Mouse (Mus musculus): ENCODE measurements at regions not wholly inside any gene's neighbourhood (a gene's known extent, or its start where the extent isn't known, plus 50 kb on each side); places are given as distances from the start of the nearest gene placed in this dataset.
"Not testable (repeated sequence)": the region's sequence is repeated elsewhere in the genome, so short reads cannot be mapped to it uniquely, and the experiment has no call there.

DNA sequence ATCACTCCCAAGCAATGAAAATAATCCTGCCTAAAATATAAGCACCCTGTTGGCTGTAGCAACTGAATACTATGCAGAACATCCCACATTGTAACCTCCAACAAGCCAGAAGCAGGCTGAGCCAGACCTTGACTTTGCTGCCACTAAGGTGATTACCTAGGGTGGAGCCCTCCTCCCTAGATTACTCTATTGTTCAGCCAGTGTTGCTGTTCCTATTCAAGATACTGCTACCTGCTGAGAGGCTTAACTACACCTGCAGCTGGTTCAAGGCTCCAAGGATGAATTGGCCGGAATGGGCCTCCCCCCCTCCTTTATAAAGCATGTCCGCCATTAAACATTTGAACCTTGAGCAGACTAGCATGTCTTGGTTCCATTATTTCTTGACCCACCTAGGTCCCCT lies 311.3 kb upstream of the Lrrn1 start:
- DNase-seq (ENCODE audit: low spot score) = no peak
- H3K9me3 ChIP-seq (ENCODE audit: low read length) = no peaks in the 10 kb centered on the region
- no peaks in the 10 kb centered on the region for H3K27me3 ChIP-seq (ENCODE audit: insufficient read depth, low read length)
- H3K4me3 ChIP-seq (ENCODE audit: low read length) = no peak overlapping the region
- no peak for ATAC-seq
- no peak for TF ChIP-seq CTCF (IDR thresholded peaks at IDR 0.05; ENCODE audit: low read depth)
- 79% methylated on average over 2 of the region's 2 CpGs for WGBS
- no peak overlapping the region for H3K27ac ChIP-seq
- no peak overlapping the region for H3K4me2 ChIP-seq (ENCODE audit: low read depth, low read length)
- H3K36me3 ChIP-seq (ENCODE audit: insufficient read depth, low read length) = no peaks in the 10 kb centered on the region
- no peak overlapping the region for H3K9ac ChIP-seq (replicated peaks; ENCODE audit: low read length)
- no peaks in the 10 kb centered on the region for H3K4me1 ChIP-seq (ENCODE audit: insufficient read depth, low read length)

DNA sequence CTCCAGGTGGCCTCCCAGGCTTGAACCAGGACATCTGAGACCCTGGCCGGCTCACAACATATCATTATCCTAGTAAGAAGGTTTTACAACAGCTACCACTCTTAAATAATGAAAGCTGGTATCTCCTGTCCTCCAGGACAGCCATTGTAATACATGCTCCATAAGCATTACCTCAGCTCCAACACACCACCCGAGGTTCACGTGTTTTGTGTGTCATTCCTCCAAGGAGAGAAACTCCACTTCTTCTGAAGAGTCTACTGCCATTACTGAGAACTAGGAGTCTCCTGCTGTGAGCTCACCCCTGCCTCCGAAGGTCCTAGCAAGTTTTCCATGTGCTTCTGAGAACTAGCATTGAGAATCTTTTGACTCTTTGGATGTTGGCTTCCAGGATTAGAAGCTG lies 310.8 kb upstream of the Lrrn1 start:
- Histone ChIP-seq H3K9me3 (ENCODE audit: low read length) (no peaks in the 10 kb centered on the region), H3K4me2 (ENCODE audit: low read depth, low read length) (no peak overlapping the region), H3K36me3 (ENCODE audit: insufficient read depth, low read length) (no peaks in the 10 kb centered on the region), H3K4me3 (ENCODE audit: low read length) (no peak overlapping the region), H3K9ac (replicated peaks; ENCODE audit: low read length) (no peak overlapping the region), H3K4me1 (ENCODE audit: insufficient read depth, low read length) (no peaks in the 10 kb centered on the region), H3K27me3 (ENCODE audit: insufficient read depth, low read length) (no peaks in the 10 kb centered on the region), H3K27ac (no peak overlapping the region)
- ATAC-seq (no peak), DNase-seq (ENCODE audit: low spot score) (no peak)
- no peak for TF ChIP-seq CTCF (IDR thresholded peaks at IDR 0.05; ENCODE audit: low read depth)
- 73% methylated on average over 4 of the region's 4 CpGs for WGBS

DNA sequence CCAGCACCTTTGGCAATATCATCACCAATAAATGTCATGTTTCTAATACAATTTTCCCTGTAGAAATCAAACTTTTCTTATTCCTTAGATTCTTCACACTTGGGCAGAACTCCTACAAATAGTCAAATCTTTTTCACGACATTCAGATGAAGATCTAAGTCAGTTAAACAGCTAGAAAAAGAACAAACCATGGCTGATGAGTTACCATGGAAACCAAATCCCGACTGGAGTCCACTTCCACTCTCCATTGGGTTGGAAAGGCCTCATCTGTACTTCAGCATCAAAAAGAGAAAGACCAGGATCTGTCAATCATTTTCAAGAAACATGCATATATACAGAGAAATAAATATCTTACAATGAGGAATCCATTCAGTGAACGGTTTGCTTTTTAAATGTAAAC lies 307.0 kb upstream of the Lrrn1 start:
- WGBS = 24% methylated on average over 3 of the region's 3 CpGs
- Histone ChIP-seq H3K27ac (no peak overlapping the region), H3K4me2 (ENCODE audit: low read depth, low read length) (no peak overlapping the region), H3K4me1 (ENCODE audit: insufficient read depth, low read length) (no peaks in the 10 kb centered on the region), H3K4me3 (ENCODE audit: low read length) (no peak overlapping the region), H3K9me3 (ENCODE audit: low read length) (no peaks in the 10 kb centered on the region), H3K36me3 (ENCODE audit: insufficient read depth, low read length) (no peaks in the 10 kb centered on the region), H3K9ac (replicated peaks; ENCODE audit: low read length) (no peak overlapping the region), H3K27me3 (ENCODE audit: insufficient read depth, low read length) (no peaks in the 10 kb centered on the region)
- no peak for TF ChIP-seq CTCF (IDR thresholded peaks at IDR 0.05; ENCODE audit: low read depth)
- ATAC-seq (peak; percentile 47; the same call in 1 of the 2 replicates), DNase-seq (ENCODE audit: low spot score) (peak; percentile 52)

DNA sequence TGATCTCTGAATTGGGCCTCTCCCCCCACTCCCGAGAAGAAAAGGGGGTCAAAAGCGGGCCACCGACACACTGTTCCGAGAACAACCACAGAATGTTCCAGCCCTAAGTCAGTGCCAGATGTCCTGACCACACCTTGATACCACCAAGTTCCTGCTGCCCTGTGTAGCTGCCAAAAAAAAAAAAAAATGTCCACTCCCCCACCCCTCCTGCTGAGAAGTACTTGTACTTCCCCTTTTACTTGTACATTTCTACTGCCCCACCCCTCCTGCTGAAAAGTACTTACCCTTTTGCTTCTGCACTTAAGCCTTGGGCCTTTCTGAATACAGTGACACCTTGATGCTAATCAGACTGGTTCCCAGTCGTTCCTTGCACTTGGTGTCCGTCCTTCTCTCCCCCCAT lies 299.7 kb upstream of the Lrrn1 start:
- 79% methylated on average over 5 of the region's 6 CpGs for WGBS

DNA sequence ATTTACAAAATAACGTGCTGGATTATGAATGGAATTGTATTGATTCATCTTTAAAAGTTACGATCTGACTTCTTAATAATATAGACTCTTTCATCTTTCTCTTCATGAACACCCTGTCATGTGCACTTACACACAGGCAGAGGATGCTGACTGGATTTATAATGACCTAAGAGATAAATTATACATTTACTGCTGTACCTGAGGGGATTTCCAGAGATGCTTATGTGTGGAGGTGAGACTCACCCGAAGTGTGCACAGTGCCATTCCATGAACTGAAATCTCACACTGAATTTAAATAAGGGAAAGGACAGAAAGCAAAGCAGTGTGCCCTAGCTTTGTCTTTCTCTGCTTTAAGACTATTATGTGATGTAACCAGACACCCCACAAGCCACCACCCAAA lies 291.9 kb upstream of the Lrrn1 start:
- Histone ChIP-seq H3K27me3 (ENCODE audit: insufficient read depth, low read length) (no peaks in the 10 kb centered on the region), H3K9ac (replicated peaks; ENCODE audit: low read length) (no peak overlapping the region), H3K27ac (no peak overlapping the region), H3K4me2 (ENCODE audit: low read depth, low read length) (no peak overlapping the region), H3K36me3 (ENCODE audit: insufficient read depth, low read length) (no peaks in the 10 kb centered on the region), H3K9me3 (ENCODE audit: low read length) (no peaks in the 10 kb centered on the region), H3K4me3 (ENCODE audit: low read length) (no peak overlapping the region), H3K4me1 (ENCODE audit: insufficient read depth, low read length) (no peaks in the 10 kb centered on the region)
- 80% methylated on average over 3 of the region's 3 CpGs for WGBS
- ATAC-seq = no peak
- no peak for TF ChIP-seq CTCF (IDR thresholded peaks at IDR 0.05; ENCODE audit: low read depth)
- no peak for DNase-seq (ENCODE audit: low spot score)

More for the DNA sequence above, 299.7 kb upstream of the Lrrn1 start:
- not testable (repeated sequence) for H3K4me2 ChIP-seq (ENCODE audit: low read depth, low read length); H3K4me1 ChIP-seq (ENCODE audit: insufficient read depth, low read length); H3K4me3 ChIP-seq (ENCODE audit: low read length); H3K9me3 ChIP-seq (ENCODE audit: low read length); H3K36me3 ChIP-seq (ENCODE audit: insufficient read depth, low read length); H3K27me3 ChIP-seq (ENCODE audit: insufficient read depth, low read length); H3K27ac ChIP-seq; ATAC-seq; H3K9ac ChIP-seq (replicated peaks; ENCODE audit: low read length); DNase-seq (ENCODE audit: low spot score)

DNA sequence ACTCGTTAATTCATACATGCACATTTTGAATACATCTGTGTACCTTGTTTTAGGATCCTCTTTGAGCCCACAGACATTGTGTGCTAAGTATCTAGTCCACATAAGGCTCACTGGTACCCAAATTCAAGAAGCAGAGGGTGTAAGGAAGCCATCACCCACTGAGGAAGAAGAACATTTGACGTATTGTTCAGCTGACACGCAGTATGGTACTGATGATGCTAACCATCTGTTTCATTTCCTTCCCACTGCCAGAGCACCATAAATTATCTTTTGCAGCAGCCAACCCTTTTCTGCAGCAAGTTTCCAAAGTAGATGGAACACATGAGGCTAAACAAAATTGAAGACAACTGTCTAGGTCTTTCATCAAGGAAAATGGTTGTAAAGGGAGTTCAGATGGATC lies 285.6 kb upstream of the Lrrn1 start:
- 58% methylated on average over 3 of the region's 3 CpGs for WGBS
- Histone ChIP-seq H3K36me3 (ENCODE audit: insufficient read depth, low read length) (no peaks in the 10 kb centered on the region), H3K27ac (no peak overlapping the region), H3K27me3 (ENCODE audit: insufficient read depth, low read length) (no peaks in the 10 kb centered on the region), H3K9ac (replicated peaks; ENCODE audit: low read length) (no peak overlapping the region), H3K4me3 (ENCODE audit: low read length) (no peak overlapping the region), H3K4me1 (ENCODE audit: insufficient read depth, low read length) (no peaks in the 10 kb centered on the region), H3K4me2 (ENCODE audit: low read depth, low read length) (no peak overlapping the region), H3K9me3 (ENCODE audit: low read length) (no peaks in the 10 kb centered on the region)
- no peak for TF ChIP-seq CTCF (IDR thresholded peaks at IDR 0.05; ENCODE audit: low read depth)
- ATAC-seq (no peak), DNase-seq (ENCODE audit: low spot score) (no peak)

DNA sequence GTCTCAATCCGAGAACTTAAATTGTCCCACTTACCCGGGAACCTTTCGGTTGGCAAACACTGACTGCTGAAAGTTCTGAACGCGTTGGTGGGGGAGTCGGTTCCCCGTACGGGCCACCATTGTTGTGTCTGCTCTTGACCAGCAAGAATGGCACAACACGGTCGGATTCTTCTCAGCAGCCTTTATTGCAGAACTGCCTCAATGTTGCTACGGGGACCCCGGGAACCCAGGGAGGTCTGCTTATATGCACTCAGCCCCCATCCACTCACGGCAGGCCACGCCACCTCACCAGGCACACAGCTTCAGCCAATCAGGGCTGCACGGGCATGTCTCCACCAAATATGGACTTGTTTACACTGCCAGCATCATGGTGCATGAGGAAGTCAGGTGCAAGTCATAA lies 249.2 kb upstream of the Lrrn1 start:
- Histone ChIP-seq H3K4me3 (ENCODE audit: low read length) (no peak overlapping the region), H3K9me3 (ENCODE audit: low read length) (no peaks in the 10 kb centered on the region), H3K27me3 (ENCODE audit: insufficient read depth, low read length) (no peaks in the 10 kb centered on the region), H3K4me1 (ENCODE audit: insufficient read depth, low read length) (no peaks in the 10 kb centered on the region), H3K9ac (replicated peaks; ENCODE audit: low read length) (no peak overlapping the region), H3K4me2 (ENCODE audit: low read depth, low read length) (no peak overlapping the region), H3K27ac (no peak overlapping the region), H3K36me3 (ENCODE audit: insufficient read depth, low read length) (no peaks in the 10 kb centered on the region)
- ATAC-seq (no peak), DNase-seq (ENCODE audit: low spot score) (no peak)
- 92% methylated on average over 15 of the region's 15 CpGs for WGBS
- no peak for TF ChIP-seq CTCF (IDR thresholded peaks at IDR 0.05; ENCODE audit: low read depth)

All from hindbrain, postnatal 0 days (tissue).